Mouse (Mus musculus): ENCODE data around the gene Ano3. TPM values are rescaled to one million over a fixed set of nuclear protein-coding genes. Genes with fewer than 3 reads are reported as not detected.

The Ano3 gene
- polyA plus RNA-seq, 1 experiment, result 0.03 TPM

GRCm38 (mm10) chr2:110722208-110722607, 228.5 kb downstream of the Ano3 start:
- no peak for TF ChIP-seq GATA1 (IDR thresholded peaks at IDR 0.05; ENCODE audit: low read length)

- no peak for TF ChIP-seq GATA1 (IDR thresholded peaks at IDR 0.05; ENCODE audit: low read length)
Observed at GRCm38 (mm10) chr2:110721290-110721753, 229.4 kb downstream of the Ano3 start, which contains the start of gene Muc15. Gene Muc15, plus strand, starts transcription at chr2:110721340.

- no peak for TF ChIP-seq GATA1 (IDR thresholded peaks at IDR 0.05; ENCODE audit: low read length)
Observed at GRCm38 (mm10) chr2:110719051-110719450, 231.7 kb downstream of the Ano3 start.

- no peak for TF ChIP-seq GATA1 (IDR thresholded peaks at IDR 0.05; ENCODE audit: low read length)
Observed at GRCm38 (mm10) chr2:110710055-110710720, 240.5 kb downstream of the Ano3 start.

GRCm38 (mm10) chr2:110709436-110709835, 241.3 kb downstream of the Ano3 start:
- TF ChIP-seq GATA1 (IDR thresholded peaks at IDR 0.05; ENCODE audit: low read length), result no peak

- no peak for TF ChIP-seq GATA1 (IDR thresholded peaks at IDR 0.05; ENCODE audit: low read length)
Observed at GRCm38 (mm10) chr2:110671071-110671624, 279.6 kb downstream of the Ano3 start.

- no peak for TF ChIP-seq GATA1 (IDR thresholded peaks at IDR 0.05; ENCODE audit: low read length)
Observed at GRCm38 (mm10) chr2:110663329-110663728, 287.4 kb downstream of the Ano3 start.

GRCm38 (mm10) chr2:110644846-110645245, 305.9 kb downstream of the Ano3 start:
- TF ChIP-seq GATA1 (IDR thresholded peaks at IDR 0.05; ENCODE audit: low read length), result no peak

- no peak for TF ChIP-seq GATA1 (IDR thresholded peaks at IDR 0.05; ENCODE audit: low read length)
Observed at GRCm38 (mm10) chr2:110644358-110644757, 306.4 kb downstream of the Ano3 start.

Other genes with a start within 250 kb of the Ano3 start
- gene Muc15, start 229.6 kb downstream of the Ano3 start, polyA plus RNA-seq (2012), result not detected in 2 replicates
- not detected in 2 replicates for gene Gm13941, start 155.1 kb upstream of the Ano3 start, polyA plus RNA-seq (2012)
- gene Gm15130, start 202.0 kb upstream of the Ano3 start, polyA plus RNA-seq (2012), result not detected in 2 replicates

All from G1E-ER4 (cell line).